Mouse (Mus musculus) intestine, embryonic 14.5 days (tissue): ENCODE results near the gene Trim41. TPM values are rescaled to one million over a fixed set of nuclear protein-coding genes. Genes with fewer than 3 reads are reported as not detected.
A peak's percentile ranks its signal among the peaks of the same experiment; 100 is the strongest.
"Not testable (repeated sequence)": the region's sequence is repeated elsewhere in the genome, so short reads cannot be mapped to it uniquely, and the experiment has no call there.

Source experiments
- ATAC-seq: fragments of 200-750 bp; cut with Nextera tagmentation; replicated peaks from 2 replicates; pipeline ENCODE4 v1.8.0; 2017; ENCODE audit warnings: low read depth, moderate number of reproducible peaks, moderate TSS enrichment, moderate library complexity; ENCODE audit not compliant: low FRiP score, low TSS enrichment
- DNase-seq: peaks from one replicate; pipeline ENCODE4 v3.0.0-alpha.2; 2018; ENCODE audit warnings: low spot score
- H3K27ac ChIP-seq: fragments of 300-500 bp; sonication (generic); 2 replicates; pipeline ENCODE4 v1.5.1; 2014; ENCODE audit warnings: low read depth, mild to moderate bottlenecking, control low read depth
- H3K27me3 ChIP-seq: fragments of 300-500 bp; sonication (generic); replicated peaks from 2 replicates; pipeline ENCODE4 v1.6.1; 2014; ENCODE audit warnings: low read length, control low read depth; ENCODE audit not compliant: control insufficient read depth, insufficient read depth
- H3K36me3 ChIP-seq: fragments of 300-500 bp; sonication (generic); 2 replicates; pipeline ENCODE4 v1.6.1; 2014; ENCODE audit warnings: low read length, control low read depth; ENCODE audit not compliant: control insufficient read depth, insufficient read depth
- H3K4me1 ChIP-seq: fragments of 300-500 bp; sonication (generic); replicated peaks from 2 replicates; pipeline ENCODE4 v1.6.1; 2014; ENCODE audit warnings: low read length, control low read depth, mixed read lengths; ENCODE audit not compliant: control insufficient read depth, insufficient read depth
- H3K4me2 ChIP-seq: fragments of 300-500 bp; sonication (generic); 2 replicates; pipeline ENCODE4 v1.6.1; 2014; ENCODE audit warnings: low read length
- H3K4me3 ChIP-seq: fragments of 300-500 bp; sonication (generic); 2 replicates; pipeline ENCODE4 v1.5.1; 2014; ENCODE audit warnings: low read depth, low read length, control low read depth, mixed read lengths
- H3K9ac ChIP-seq: fragments of 300-500 bp; sonication (generic); 2 replicates; pipeline ENCODE4 v1.6.1; 2014; ENCODE audit warnings: mild to moderate bottlenecking, low read length
- H3K9me3 ChIP-seq: fragments of 300-500 bp; sonication (generic); 2 replicates; pipeline ENCODE4 v1.6.1; 2016; ENCODE audit warnings: low read length, control low read depth; ENCODE audit not compliant: control insufficient read depth
- WGBS: fragments of 180-500 bp; shearing (Covaris S2); extraction: QIAGEN DNeasy Blood & Tissue Kit; methylation state at CpG from one replicate; pipeline ENCODE4 v1.1.7; 2014; 5-methylcytosine and 5-hydroxymethylcytosine counted together
- polyA plus RNA-seq: library from polyadenylated mRNA; unstranded; fragments of >200 nt; fragmentation: Nextera tagmentation; extraction: Ambion mirVana; gene quantifications from 2 replicates; pipeline ENCODE4 v1.2.1, GENCODE M21; 2014

Trim41 gene
- polyA plus RNA-seq, 1 experiment from 2014 or later = 5.0 TPM

DNA sequence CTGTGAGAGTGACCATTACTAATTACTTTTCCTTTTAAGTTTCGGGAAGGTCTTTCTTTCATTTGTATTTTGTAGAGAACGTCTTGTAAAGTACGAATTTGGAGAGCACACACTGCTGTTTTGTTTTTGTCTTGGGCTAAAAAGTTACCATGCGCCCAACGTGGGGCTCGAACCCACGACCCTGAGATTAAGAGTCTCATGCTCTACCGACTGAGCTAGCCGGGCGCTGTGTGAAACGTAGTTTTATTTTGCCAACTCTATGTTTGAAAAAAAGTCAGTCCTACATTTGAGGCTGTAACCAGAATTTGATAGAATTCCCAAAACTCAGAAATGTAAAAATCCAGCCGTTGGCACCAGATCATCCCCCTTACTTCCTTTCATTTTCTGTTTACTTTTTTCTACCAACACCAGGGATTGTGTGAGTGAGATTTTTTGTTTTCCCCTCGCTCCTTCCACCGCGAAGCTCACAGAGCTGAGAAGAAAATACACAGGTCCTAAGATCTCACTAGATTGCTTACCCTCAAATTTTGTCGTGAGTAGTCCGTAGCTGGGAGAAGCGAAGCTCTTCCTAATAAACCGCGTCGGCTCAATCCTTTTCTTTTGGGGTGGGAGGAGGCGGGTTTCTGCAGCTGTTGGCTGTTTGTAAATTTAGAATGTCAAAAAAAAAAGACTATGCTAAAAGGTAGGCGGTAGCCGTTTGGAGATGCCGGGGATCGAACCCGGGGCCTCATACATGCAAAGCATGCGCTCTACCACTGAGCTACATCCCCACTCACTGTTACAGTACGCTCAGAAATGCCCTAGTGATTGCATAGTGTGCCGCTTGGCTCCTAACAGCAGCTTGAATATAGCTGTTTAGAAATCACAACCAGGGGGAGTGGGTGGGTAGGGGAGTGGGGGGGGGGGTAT is 16.8 kb upstream of the Trim41 start:
- Histone ChIP-seq H3K27ac (peak overlapping the region; percentile 78), H3K4me2 (peak overlapping the region; percentile 66), H3K9me3 (no peaks in the 10 kb centered on the region), H3K36me3 (no peaks in the 10 kb centered on the region), H3K27me3 (0 out of 2 replicates have a peak, but pooled peaks cover 7% of the 10 kb centered on the region), H3K9ac (peak overlapping the region; percentile 61), H3K4me3 (peak overlapping the region; percentile 78), H3K4me1 (peaks cover 11% of the 10 kb centered on the region)
- peak; percentile 86 for ATAC-seq
- 1% methylated on average over 30 of the region's 30 CpGs for WGBS
- peak; percentile 99 for DNase-seq

DNA sequence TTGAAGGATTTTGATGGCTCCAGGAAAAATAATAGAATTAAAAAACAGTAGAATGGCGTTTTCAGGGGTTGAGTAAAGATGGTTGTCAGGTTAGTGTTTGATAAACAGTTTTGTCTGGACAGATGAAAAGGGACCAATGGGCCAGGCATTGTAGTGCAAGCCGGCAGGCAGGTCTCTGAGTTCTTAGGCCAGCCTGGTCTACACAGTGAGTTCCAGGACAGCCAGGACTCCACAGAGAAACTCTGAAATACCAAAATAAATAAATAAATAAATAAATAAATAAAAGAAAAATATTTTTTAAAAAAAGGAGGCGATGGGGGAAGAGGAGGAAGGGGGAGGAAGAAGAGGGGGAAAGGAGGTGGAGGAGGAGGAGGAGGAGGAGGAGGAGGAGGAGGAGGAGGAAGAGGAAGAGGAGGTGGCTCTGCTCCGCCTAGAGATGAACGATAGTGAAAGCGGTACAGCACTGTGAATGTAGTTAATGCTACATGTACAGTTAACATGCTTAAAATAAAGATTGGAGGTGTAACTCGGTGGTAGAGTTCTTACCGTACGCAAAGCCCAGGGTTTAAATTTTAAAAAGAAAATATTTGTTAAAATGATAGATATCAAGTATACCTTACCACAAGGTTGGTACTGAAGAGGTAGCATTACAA is 16.1 kb upstream of the Trim41 start:
- no peaks in the 10 kb centered on the region for H3K9me3 ChIP-seq
- DNase-seq (no peak), ATAC-seq (no peak)
- peaks cover 6% of the 10 kb centered on the region for H3K4me1 ChIP-seq
- peak overlapping the region; percentile 66 for H3K4me2 ChIP-seq
- WGBS = 35% methylated on average over 9 of the region's 9 CpGs
- H3K9ac ChIP-seq = no peak overlapping the region
- 0 out of 2 replicates have a peak, but pooled peaks cover 7% of the 10 kb centered on the region for H3K27me3 ChIP-seq
- no peaks in the 10 kb centered on the region for H3K36me3 ChIP-seq
- no peak overlapping the region for H3K27ac ChIP-seq
- H3K4me3 ChIP-seq = peak overlapping the region; percentile 78

DNA sequence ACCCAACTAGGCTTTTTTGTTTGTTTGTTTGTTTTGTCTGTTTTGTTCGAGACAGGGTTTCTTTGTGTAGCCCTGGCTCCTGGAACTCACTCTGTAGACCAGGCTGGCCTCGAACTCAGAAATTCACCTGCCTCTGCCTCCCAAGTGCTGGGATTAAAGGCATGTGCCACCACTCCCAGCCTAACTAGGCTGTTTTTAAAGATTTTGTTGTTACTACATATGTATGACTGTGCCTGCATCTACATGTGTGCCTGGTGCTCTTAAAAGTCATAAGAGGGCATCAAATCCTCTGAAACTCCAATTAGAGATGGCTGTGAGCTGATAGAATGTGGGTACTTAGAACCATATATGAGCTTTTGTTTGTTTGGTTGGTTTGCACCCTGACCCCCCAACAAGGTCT is 14.1 kb upstream of the Trim41 start:
- H3K4me2 ChIP-seq = no peak overlapping the region
- H3K27ac ChIP-seq = no peak overlapping the region
- no peaks in the 10 kb centered on the region for H3K4me1 ChIP-seq
- ATAC-seq (no peak), DNase-seq (no peak)
- H3K36me3 ChIP-seq = no peaks in the 10 kb centered on the region
- 90% methylated on average over 2 of the region's 2 CpGs for WGBS
- no peak overlapping the region for H3K4me3 ChIP-seq
- 0 out of 2 replicates have a peak, but pooled peaks cover under 1% of the 10 kb centered on the region for H3K27me3 ChIP-seq
- H3K9me3 ChIP-seq = no peaks in the 10 kb centered on the region
- H3K9ac ChIP-seq = no peak overlapping the region

DNA sequence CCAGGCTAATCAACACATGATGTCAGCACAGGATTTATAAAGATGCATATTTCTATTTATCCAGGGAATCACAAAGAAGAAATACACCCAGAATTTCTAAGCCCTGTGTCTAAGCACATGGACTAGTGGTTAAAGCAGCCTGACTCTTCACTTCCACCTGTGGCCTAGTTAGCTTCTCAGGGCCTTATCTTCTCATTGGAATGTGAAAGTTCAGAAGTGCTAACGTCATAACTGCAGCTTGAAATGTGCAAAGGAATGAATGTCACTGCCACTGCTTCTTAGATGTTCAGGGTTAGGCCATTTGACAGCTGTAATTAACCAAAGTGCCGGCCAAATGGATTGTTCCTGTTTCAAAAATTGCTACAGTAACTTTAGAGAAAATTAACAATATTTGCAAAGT is 13.1 kb upstream of the Trim41 start:
- Histone ChIP-seq H3K27ac (no peak overlapping the region), H3K9me3 (no peaks in the 10 kb centered on the region), H3K4me3 (no peak overlapping the region), H3K36me3 (no peaks in the 10 kb centered on the region), H3K4me2 (no peak overlapping the region), H3K9ac (no peak overlapping the region), H3K4me1 (no peaks in the 10 kb centered on the region), H3K27me3 (no peaks in the 10 kb centered on the region)
- ATAC-seq (no peak), DNase-seq (no peak)
- WGBS = 63% methylated on average over 2 of the region's 2 CpGs

DNA sequence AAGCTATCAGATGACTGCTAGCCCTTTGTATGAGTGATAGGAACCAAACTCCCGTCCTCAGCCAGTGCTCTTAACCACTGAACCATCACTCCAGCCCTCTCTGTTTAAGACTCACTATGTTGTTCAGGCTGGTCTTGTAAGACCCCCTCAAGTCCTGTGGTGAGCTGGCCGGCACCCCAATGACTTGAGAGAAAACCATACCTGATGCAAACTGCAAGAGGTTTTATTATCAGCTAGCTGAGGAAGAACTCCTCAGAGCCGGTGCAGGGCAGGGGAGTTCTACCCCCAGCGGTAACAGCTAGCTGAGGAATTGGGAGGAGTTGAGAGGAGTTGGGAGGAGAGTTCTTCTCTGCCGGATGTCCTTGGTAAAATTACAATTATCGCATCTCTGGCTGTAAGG is 10.8 kb upstream of the Trim41 start:
- no peak overlapping the region for H3K27ac ChIP-seq
- no peak for ATAC-seq
- H3K4me3 ChIP-seq = no peak overlapping the region
- peaks cover 13% of the 10 kb centered on the region; the same call in 1 of the 2 replicates for H3K4me1 ChIP-seq
- no peaks in the 10 kb centered on the region for H3K36me3 ChIP-seq
- WGBS = 71% methylated on average over 6 of the region's 6 CpGs
- no peaks in the 10 kb centered on the region for H3K9me3 ChIP-seq
- no peak overlapping the region for H3K4me2 ChIP-seq
- no peak for DNase-seq
- no peaks in the 10 kb centered on the region; the same call in 1 of the 2 replicates for H3K27me3 ChIP-seq
- H3K9ac ChIP-seq = no peak overlapping the region

DNA sequence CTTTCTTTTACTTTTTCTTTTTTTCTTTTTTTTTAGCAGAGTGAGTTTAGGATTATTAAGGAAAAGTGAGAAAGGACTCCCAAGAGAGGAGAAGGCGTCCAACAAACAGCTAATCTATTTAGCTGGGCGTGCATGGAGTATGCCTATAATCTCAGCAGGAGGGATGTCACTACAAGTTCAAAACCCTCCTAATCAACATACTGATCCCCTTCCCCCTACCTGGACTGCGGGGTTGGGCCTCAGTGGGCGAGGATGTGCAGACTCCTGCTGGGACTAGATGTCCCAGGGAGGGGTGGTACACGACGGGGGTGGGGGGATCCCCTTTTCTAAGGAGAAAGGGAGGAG is 9.6 kb upstream of the Trim41 start:
- DNase-seq (no peak), ATAC-seq (0 out of 2 replicates have a peak, but pooled peaks have one; percentile 21)
- no peaks in the 10 kb centered on the region for H3K9me3 ChIP-seq
- H3K4me3 ChIP-seq = peak overlapping the region; percentile 51
- H3K4me1 ChIP-seq = peaks cover 13% of the 10 kb centered on the region; the same call in 1 of the 2 replicates
- peak overlapping the region; percentile 46 for H3K4me2 ChIP-seq
- WGBS = under 1% methylated on average over 6 of the region's 6 CpGs
- peak overlapping the region; percentile 43; the same call in 1 of the 2 replicates for H3K27ac ChIP-seq
- H3K36me3 ChIP-seq = no peaks in the 10 kb centered on the region
- H3K27me3 ChIP-seq = no peaks in the 10 kb centered on the region; the same call in 1 of the 2 replicates
- peak overlapping the region; percentile 38 for H3K9ac ChIP-seq

DNA sequence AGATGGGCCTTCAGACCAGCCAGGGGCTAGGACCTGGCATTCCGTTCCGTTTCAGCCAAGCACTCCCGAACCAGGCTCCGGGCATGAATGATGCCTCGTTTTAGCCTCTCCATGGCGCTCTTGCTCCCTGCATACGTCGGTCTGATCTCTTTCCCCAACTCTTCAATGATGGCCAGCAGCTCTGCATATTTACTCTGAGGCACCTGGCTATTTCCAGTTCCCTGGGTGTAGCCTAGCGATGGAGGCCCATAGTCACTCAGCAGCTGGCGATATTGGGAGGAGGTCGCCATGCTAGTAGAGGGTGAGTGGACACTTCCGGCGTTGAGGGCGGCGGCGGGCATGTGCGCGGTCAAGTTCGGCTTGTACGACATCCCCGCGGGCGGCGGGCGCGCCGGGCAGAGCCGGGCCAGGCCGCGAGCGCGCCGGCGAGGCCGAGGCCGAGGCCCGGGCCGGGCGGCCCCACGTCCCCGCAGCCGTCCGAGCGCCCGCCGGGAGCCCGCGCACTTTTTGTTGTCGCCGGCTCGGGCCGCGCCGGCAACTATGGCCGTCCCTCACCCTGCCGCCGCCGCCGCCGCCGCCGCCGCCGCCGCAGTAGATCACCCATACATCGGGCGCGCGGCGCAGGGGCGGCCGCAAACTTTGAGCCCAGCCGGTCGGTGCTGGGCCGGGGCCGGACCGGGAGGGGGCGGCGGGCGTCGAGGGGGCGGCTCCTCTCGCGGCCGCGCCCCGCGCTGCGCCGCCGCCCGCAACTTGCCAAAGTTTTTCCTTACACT is 9.0 kb upstream of the Trim41 start, which contains the start of the genes Trim7 and Gm12184:
Trim7 (plus strand) TSS at position 162 of the 773 bp plus-strand sequence.
Gm12184 (minus strand) TSS at position 677 of the 773 bp plus-strand sequence.
- not testable (repeated sequence) for H3K9me3 ChIP-seq, H3K36me3 ChIP-seq, H3K27me3 ChIP-seq, DNase-seq
- peak; percentile 82 for ATAC-seq
- Histone ChIP-seq H3K4me1 (peaks cover 13% of the 10 kb centered on the region; the same call in 1 of the 2 replicates), H3K4me3 (peak within 1 kb of the TSS; percentile 51), H3K4me2 (peak within 1 kb of the TSS; percentile 46), H3K27ac (peak within 1 kb of the TSS; percentile 43; the same call in 1 of the 2 replicates), H3K9ac (peak within 1 kb of the TSS; percentile 38)
- 0% methylated on average over 34 of the region's 92 CpGs for WGBS

DNA sequence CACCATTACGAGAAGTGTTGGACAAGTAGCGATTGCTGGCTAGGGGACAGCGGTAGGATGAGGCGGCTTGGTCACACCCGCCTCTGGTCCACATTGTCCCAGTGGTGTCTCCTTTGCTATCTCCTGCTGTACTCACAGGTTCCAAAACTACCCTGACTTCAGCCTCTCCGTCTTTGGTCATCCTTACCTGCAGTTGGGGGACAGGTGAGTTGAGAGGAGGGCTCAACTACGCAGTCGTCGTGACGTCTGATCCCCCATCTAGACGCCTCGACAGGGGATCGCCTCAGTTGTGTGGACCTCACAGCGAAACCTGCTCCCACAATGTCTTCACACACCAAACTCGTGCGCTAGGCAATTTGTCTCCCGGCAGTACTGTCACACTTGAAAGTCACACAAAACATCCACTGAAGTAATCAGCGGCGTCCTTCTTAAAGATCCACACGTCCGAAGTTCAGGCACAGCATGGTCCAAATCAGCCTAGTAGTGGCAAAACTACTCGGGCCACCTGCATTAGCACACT is 7.2 kb upstream of the Trim41 start:
- no peak for ATAC-seq
- no peaks in the 10 kb centered on the region for H3K9me3 ChIP-seq
- peaks cover 13% of the 10 kb centered on the region; the same call in 1 of the 2 replicates for H3K4me1 ChIP-seq
- no peak overlapping the region for H3K27ac ChIP-seq
- H3K4me3 ChIP-seq = peak overlapping the region; percentile 46
- H3K27me3 ChIP-seq = no peaks in the 10 kb centered on the region; the same call in 1 of the 2 replicates
- peak overlapping the region; percentile 27; the same call in 1 of the 2 replicates for H3K9ac ChIP-seq
- peak overlapping the region; percentile 81 for H3K4me2 ChIP-seq
- H3K36me3 ChIP-seq = no peaks in the 10 kb centered on the region
- WGBS = 7% methylated on average over 22 of the region's 22 CpGs
- DNase-seq = no peak
